ENCODE assay signal across 24 mouse cellular contexts in genomic region chrX:85827719-85828453, GRCm38 (mm10). TPM values are rescaled to one million over a fixed set of nuclear protein-coding genes. Genes with fewer than 3 reads are reported as not detected.
DNase-seq lines count a peak whose midpoint lies in the region; ATAC-seq and TF ChIP-seq lines count a peak whose summit lies in the region.
"Had no signal": no experiment of that assay in that cellular context is flagged by ENCODE, and none has a peak within 500 bp of the region (broad histone marks: within the 10 kb centered on the region; RNA-seq: fewer than 3 reads in every experiment).

No protein-coding gene starts in this region.

- intact Hi-C loops in left cerebral cortex, postnatal 14 days (cut with DNase I): no loop called here
- intact Hi-C loops in left cerebral cortex, postnatal 10 days (cut with DNase I): no loop called here

- peak; percentile 97 for ATAC-seq in megakaryocyte, adult 5-6 weeks (ENCODE audit: poor library complexity, severe bottlenecking)
- ATAC-seq: CD4-positive, CD25-positive, alpha-beta regulatory T cell, adult 4 months; forebrain, postnatal 0 days had no signal

- no peak for TF ChIP-seq CTCF in layer of hippocampus, adult 2 months (conservative IDR thresholded peaks at IDR 0.05)

- peak overlapping the region; percentile 43; the same call in 1 of the 2 replicates for H3K27ac ChIP-seq in layer of hippocampus, adult 2 months
- H3K27ac ChIP-seq: embryonic facial prominence, embryonic 12.5 days; forebrain, embryonic 12.5 days; heart, embryonic 10.5 days; hindbrain, embryonic 12.5 days had no signal

- no peak overlapping the region for H3K4me3 ChIP-seq in layer of hippocampus, adult 2 months
- H3K4me3 ChIP-seq: embryonic facial prominence, embryonic 12.5 days; forebrain, embryonic 12.5 days; heart, embryonic 10.5 days; hindbrain, embryonic 12.5 days had no signal

- peak; percentile 15 for DNase-seq in kidney, adult 11 months
- DNase-seq in kidney, postnatal 4 days: no peak
- no peak for DNase-seq in layer of hippocampus, adult 2 months (ENCODE audit: low spot score in 2 of 2)
- no peak for DNase-seq in layer of hippocampus, postnatal 14 days (ENCODE audit: low spot score in 2 of 2)
- peak; percentile 5 for DNase-seq in brain, adult 2 months (ENCODE audit: low read depth, low spot score)
- no peak for DNase-seq in left cerebral cortex, postnatal 14 days (ENCODE audit: low spot score in 2 of 2)
- no peak for DNase-seq in left cerebral cortex, postnatal 10 days (ENCODE audit: extremely low spot score in 1 of 2, low spot score in 2 of 2)
- DNase-seq: adrenal gland, adult 8-10 months; adrenal gland, postnatal 36 days; B cell, adult 2 months; cerebellum, adult 11 months; cerebellum, adult 8-10 months; cerebellum, postnatal 25 days; forebrain, postnatal 0 days; gastrocnemius, postnatal 14 days; heart, adult 11 months; heart, postnatal 10 days; heart, postnatal 4 days had no signal

RNA-seq across cellular contexts. Expression of gene 5430427O19Rik, which starts 42.3 kb away (rescaled TPM):
- under 1 TPM; 0.10 to 0.25 TPM for total RNA-seq in layer of hippocampus, adult 2 months (2021)
- total RNA-seq in layer of hippocampus, postnatal 14 days (2021): under 1 TPM in 1 of 2 experiments, not detected in 1; 0.12 TPM
- total RNA-seq in megakaryocyte, adult 5-6 weeks (2015): 16.7 and 18.2 TPM in 2 replicates
- 14.5 and 16.2 TPM in 2 replicates for total RNA-seq in megakaryocyte, adult 5-6 weeks (2017)
- under 1 TPM in 1 of 2 experiments, not detected in 1; 0.09 TPM for total RNA-seq in left cerebral cortex, postnatal 14 days (2021)
- total RNA-seq in left cerebral cortex, postnatal 10 days (2021): under 1 TPM in 1 of 2 experiments, not detected in 1; 0.14 TPM

RNA-seq across cellular contexts. Expression of gene Gk, which starts 51.3 kb away (rescaled TPM):
- total RNA-seq in layer of hippocampus, adult 2 months (2021): 10 to 100 TPM; 29.6 to 31.3 TPM
- total RNA-seq in layer of hippocampus, postnatal 14 days (2021): 10 to 100 TPM; 25.6 to 32.5 TPM
- total RNA-seq in megakaryocyte, adult 5-6 weeks (2015): 11.7 and 12.2 TPM in 2 replicates
- total RNA-seq in megakaryocyte, adult 5-6 weeks (2017): 10.0 and 10.7 TPM in 2 replicates
- total RNA-seq in left cerebral cortex, postnatal 14 days (2021): 10 to 100 TPM; 22.7 to 29.2 TPM
- 10 to 100 TPM; 22.8 to 27.2 TPM for total RNA-seq in left cerebral cortex, postnatal 10 days (2021)

Comparison
In these comparisons a context has a peak if more than half of its experiments do, and no peak if none do; other contexts are left out.
1. DNase-seq: peak in kidney, adult 11 months (single experiment) and brain, adult 2 months (single experiment); none in kidney, postnatal 4 days (0 of 2), layer of hippocampus, adult 2 months (0 of 2), layer of hippocampus, postnatal 14 days (0 of 2), left cerebral cortex, postnatal 14 days (0 of 2) and left cerebral cortex, postnatal 10 days (0 of 2).
2. RNA of gene 5430427O19Rik, which starts 42.3 kb away (total RNA-seq): 14.5 to 18.2 TPM in megakaryocyte, adult 5-6 weeks; 0.10 to 0.25 TPM in layer of hippocampus, adult 2 months, 0.14 TPM in left cerebral cortex, postnatal 10 days, 0.12 TPM in layer of hippocampus, postnatal 14 days and 0.09 TPM in left cerebral cortex, postnatal 14 days; every median in the first group is over 10 times any median in the second.